Mouse (Mus musculus): ENCODE data around the gene Ankrd11. TPM values are rescaled to one million over a fixed set of nuclear protein-coding genes. Genes with fewer than 3 reads are reported as not detected.
A peak's percentile ranks its signal among the peaks of the same experiment; 100 is the strongest.

Ankrd11 gene
- polyA plus RNA-seq, 1 experiment from 2014 or later = 94.4 TPM

GRCm38 (mm10) chr8:122938170-122938569 is 103.9 kb downstream of the Ankrd11 start:
- Histone ChIP-seq H3K27ac (ENCODE audit: low read depth, low read length) (0 out of 2 replicates have a peak overlapping the region, but pooled peaks have one; percentile 25), H3K9ac (ENCODE audit: low read length) (no peak overlapping the region), H3K4me2 (ENCODE audit: low read depth, low read length, severe bottlenecking) (no peak overlapping the region), H3K4me1 (replicated peaks; ENCODE audit: control insufficient read depth, insufficient read depth, low read length) (no peaks in the 10 kb centered on the region; the same call in 1 of the 2 replicates), H3K27me3 (ENCODE audit: control insufficient read depth, insufficient read depth, low read length) (no peaks in the 10 kb centered on the region), H3K4me3 (ENCODE audit: low read depth, low read length) (no peak overlapping the region), H3K36me3 (ENCODE audit: control insufficient read depth, insufficient read depth, low read length) (no peaks in the 10 kb centered on the region), H3K9me3 (ENCODE audit: control insufficient read depth, low read length) (no peaks in the 10 kb centered on the region)
- no peak for ATAC-seq (replicated peaks; ENCODE audit: low FRiP score)
- WGBS = 68% methylated on average over 3 of the region's 3 CpGs
- no peak for DNase-seq (ENCODE audit: low spot score)

- no peaks in the 10 kb centered on the region; the same call in 1 of the 2 replicates for H3K4me1 ChIP-seq (replicated peaks; ENCODE audit: control insufficient read depth, insufficient read depth, low read length)
- H3K27me3 ChIP-seq (ENCODE audit: control insufficient read depth, insufficient read depth, low read length) = no peaks in the 10 kb centered on the region
- H3K36me3 ChIP-seq (ENCODE audit: control insufficient read depth, insufficient read depth, low read length) = no peaks in the 10 kb centered on the region
- DNase-seq (ENCODE audit: low spot score) (no peak), ATAC-seq (replicated peaks; ENCODE audit: low FRiP score) (no peak)
- H3K27ac ChIP-seq (ENCODE audit: low read depth, low read length) = no peak overlapping the region
- H3K4me2 ChIP-seq (ENCODE audit: low read depth, low read length, severe bottlenecking) = no peak overlapping the region
- no peaks in the 10 kb centered on the region for H3K9me3 ChIP-seq (ENCODE audit: control insufficient read depth, low read length)
- no peak overlapping the region for H3K4me3 ChIP-seq (ENCODE audit: low read depth, low read length)
- no peak overlapping the region for H3K9ac ChIP-seq (ENCODE audit: low read length)
- WGBS = 92% methylated on average over 2 of the region's 2 CpGs
Measured at GRCm38 (mm10) chr8:122937545-122938053, 104.5 kb downstream of the Ankrd11 start.

GRCm38 (mm10) chr8:122935912-122936311 is 106.2 kb downstream of the Ankrd11 start:
- Histone ChIP-seq H3K36me3 (ENCODE audit: control insufficient read depth, insufficient read depth, low read length) (no peaks in the 10 kb centered on the region), H3K4me1 (replicated peaks; ENCODE audit: control insufficient read depth, insufficient read depth, low read length) (no peaks in the 10 kb centered on the region; the same call in 1 of the 2 replicates), H3K4me2 (ENCODE audit: low read depth, low read length, severe bottlenecking) (no peak overlapping the region), H3K9ac (ENCODE audit: low read length) (no peak overlapping the region), H3K27ac (ENCODE audit: low read depth, low read length) (no peak overlapping the region), H3K4me3 (ENCODE audit: low read depth, low read length) (no peak overlapping the region), H3K27me3 (ENCODE audit: control insufficient read depth, insufficient read depth, low read length) (no peaks in the 10 kb centered on the region), H3K9me3 (ENCODE audit: control insufficient read depth, low read length) (no peaks in the 10 kb centered on the region)
- no peak for DNase-seq (ENCODE audit: low spot score)
- 89% methylated on average over 3 of the region's 3 CpGs for WGBS
- no peak for ATAC-seq (replicated peaks; ENCODE audit: low FRiP score)

- Histone ChIP-seq H3K9me3 (ENCODE audit: control insufficient read depth, low read length) (no peaks in the 10 kb centered on the region), H3K36me3 (ENCODE audit: control insufficient read depth, insufficient read depth, low read length) (no peaks in the 10 kb centered on the region), H3K27me3 (ENCODE audit: control insufficient read depth, insufficient read depth, low read length) (no peaks in the 10 kb centered on the region), H3K4me2 (ENCODE audit: low read depth, low read length, severe bottlenecking) (no peak overlapping the region), H3K4me1 (replicated peaks; ENCODE audit: control insufficient read depth, insufficient read depth, low read length) (no peaks in the 10 kb centered on the region; the same call in 1 of the 2 replicates), H3K27ac (ENCODE audit: low read depth, low read length) (no peak overlapping the region), H3K9ac (ENCODE audit: low read length) (no peak overlapping the region), H3K4me3 (ENCODE audit: low read depth, low read length) (no peak overlapping the region)
- no peak for ATAC-seq (replicated peaks; ENCODE audit: low FRiP score)
- no peak for DNase-seq (ENCODE audit: low spot score)
- 88% methylated on average over 1 of the region's 1 CpGs for WGBS
Measured at GRCm38 (mm10) chr8:122935118-122935517, 107.0 kb downstream of the Ankrd11 start.

- no peak overlapping the region for H3K4me2 ChIP-seq (ENCODE audit: low read depth, low read length, severe bottlenecking)
- ATAC-seq (replicated peaks; ENCODE audit: low FRiP score) = no peak
Measured at GRCm38 (mm10) chr8:122933973-122934372, 108.1 kb downstream of the Ankrd11 start.

GRCm38 (mm10) chr8:122932561-122932959 is 109.5 kb downstream of the Ankrd11 start:
- Histone ChIP-seq H3K27ac (ENCODE audit: low read depth, low read length) (no peak overlapping the region), H3K36me3 (ENCODE audit: control insufficient read depth, insufficient read depth, low read length) (no peaks in the 10 kb centered on the region), H3K4me2 (ENCODE audit: low read depth, low read length, severe bottlenecking) (no peak overlapping the region), H3K9ac (ENCODE audit: low read length) (no peak overlapping the region), H3K27me3 (ENCODE audit: control insufficient read depth, insufficient read depth, low read length) (no peaks in the 10 kb centered on the region), H3K4me1 (replicated peaks; ENCODE audit: control insufficient read depth, insufficient read depth, low read length) (no peaks in the 10 kb centered on the region), H3K9me3 (ENCODE audit: control insufficient read depth, low read length) (no peaks in the 10 kb centered on the region), H3K4me3 (ENCODE audit: low read depth, low read length) (no peak overlapping the region)
- WGBS = 91% methylated on average over 2 of the region's 2 CpGs
- ATAC-seq (replicated peaks; ENCODE audit: low FRiP score) (no peak), DNase-seq (ENCODE audit: low spot score) (no peak)

More at GRCm38 (mm10) chr8:122933973-122934372, 108.1 kb downstream of the Ankrd11 start:
- H3K27me3 ChIP-seq (ENCODE audit: control insufficient read depth, insufficient read depth, low read length) = no peaks in the 10 kb centered on the region
- H3K9me3 ChIP-seq (ENCODE audit: control insufficient read depth, low read length) = no peaks in the 10 kb centered on the region
- no peak overlapping the region for H3K4me3 ChIP-seq (ENCODE audit: low read depth, low read length)
- no peaks in the 10 kb centered on the region; the same call in 1 of the 2 replicates for H3K4me1 ChIP-seq (replicated peaks; ENCODE audit: control insufficient read depth, insufficient read depth, low read length)
- no peaks in the 10 kb centered on the region for H3K36me3 ChIP-seq (ENCODE audit: control insufficient read depth, insufficient read depth, low read length)
- no peak for DNase-seq (ENCODE audit: low spot score)
- no peak overlapping the region for H3K9ac ChIP-seq (ENCODE audit: low read length)
- H3K27ac ChIP-seq (ENCODE audit: low read depth, low read length) = no peak overlapping the region

- ATAC-seq (replicated peaks; ENCODE audit: low FRiP score) = no peak
- H3K27ac ChIP-seq (ENCODE audit: low read depth, low read length) = no peak overlapping the region
- 83% methylated on average over 3 of the region's 3 CpGs for WGBS
Measured at GRCm38 (mm10) chr8:122931834-122932560, 110.1 kb downstream of the Ankrd11 start.

GRCm38 (mm10) chr8:122928631-122929224 is 113.3 kb downstream of the Ankrd11 start:
- no peak overlapping the region for H3K27ac ChIP-seq (ENCODE audit: low read depth, low read length)
- H3K4me3 ChIP-seq (ENCODE audit: low read depth, low read length) = no peak overlapping the region
- no peak for DNase-seq (ENCODE audit: low spot score)
- no peaks in the 10 kb centered on the region for H3K27me3 ChIP-seq (ENCODE audit: control insufficient read depth, insufficient read depth, low read length)
- H3K9ac ChIP-seq (ENCODE audit: low read length) = no peak overlapping the region
- WGBS = 93% methylated on average over 7 of the region's 7 CpGs
- ATAC-seq (replicated peaks; ENCODE audit: low FRiP score) = no peak
- no peak overlapping the region for H3K4me2 ChIP-seq (ENCODE audit: low read depth, low read length, severe bottlenecking)
- no peaks in the 10 kb centered on the region for H3K9me3 ChIP-seq (ENCODE audit: control insufficient read depth, low read length)
- H3K4me1 ChIP-seq (replicated peaks; ENCODE audit: control insufficient read depth, insufficient read depth, low read length) = no peaks in the 10 kb centered on the region
- H3K36me3 ChIP-seq (ENCODE audit: control insufficient read depth, insufficient read depth, low read length) = no peaks in the 10 kb centered on the region

More at GRCm38 (mm10) chr8:122931834-122932560, 110.1 kb downstream of the Ankrd11 start:
- no peak for DNase-seq (ENCODE audit: low spot score)
- no peaks in the 10 kb centered on the region for H3K36me3 ChIP-seq (ENCODE audit: control insufficient read depth, insufficient read depth, low read length)
- H3K9me3 ChIP-seq (ENCODE audit: control insufficient read depth, low read length) = no peaks in the 10 kb centered on the region
- H3K4me2 ChIP-seq (ENCODE audit: low read depth, low read length, severe bottlenecking) = no peak overlapping the region
- H3K27me3 ChIP-seq (ENCODE audit: control insufficient read depth, insufficient read depth, low read length) = no peaks in the 10 kb centered on the region
- H3K4me1 ChIP-seq (replicated peaks; ENCODE audit: control insufficient read depth, insufficient read depth, low read length) = no peaks in the 10 kb centered on the region
- H3K4me3 ChIP-seq (ENCODE audit: low read depth, low read length) = no peak overlapping the region
- H3K9ac ChIP-seq (ENCODE audit: low read length) = no peak overlapping the region
